Mouse (Mus musculus) midbrain, embryonic 16.5 days (tissue): ENCODE measurements around the gene Hnrnpul1. TPM values are rescaled to one million over a fixed set of nuclear protein-coding genes. Genes with fewer than 3 reads are reported as not detected.
A peak's percentile ranks its signal among the peaks of the same experiment; 100 is the strongest.
"Not testable (repeated sequence)": the region's sequence is repeated elsewhere in the genome, so short reads cannot be mapped to it uniquely, and the experiment has no call there.

Source experiments
- ATAC-seq: fragments of 200-750 bp; cut with Nextera tagmentation; 2 replicates; pipeline ENCODE4 v1.8.0; 2017; ENCODE audit warnings: moderate TSS enrichment
- H3K27ac ChIP-seq: fragments of 300-500 bp; sonication (generic); 2 replicates; pipeline ENCODE4 v1.5.1; 2014; ENCODE audit warnings: mild to moderate bottlenecking, low read length, mixed read lengths
- H3K27me3 ChIP-seq: fragments of 300-500 bp; sonication (generic); 2 replicates; pipeline ENCODE4 v1.6.1; 2014; ENCODE audit warnings: low read depth, low read length, mixed read lengths; ENCODE audit not compliant: control insufficient read depth, insufficient read depth
- H3K36me3 ChIP-seq: fragments of 300-500 bp; sonication (generic); 2 replicates; pipeline ENCODE4 v1.6.1; 2014; ENCODE audit warnings: mild to moderate bottlenecking, low read length, moderate library complexity, mixed read lengths; ENCODE audit not compliant: control insufficient read depth, insufficient read depth
- H3K4me1 ChIP-seq: fragments of 300-500 bp; sonication (generic); 2 replicates; pipeline ENCODE4 v1.6.1; 2014; ENCODE audit warnings: mild to moderate bottlenecking, low read length, mixed read lengths; ENCODE audit not compliant: control insufficient read depth, insufficient read depth
- H3K4me2 ChIP-seq: fragments of 300-500 bp; sonication (generic); 2 replicates; pipeline ENCODE4 v1.6.1; 2014; ENCODE audit warnings: mild to moderate bottlenecking, low read length, mixed read lengths
- H3K4me3 ChIP-seq: fragments of 300-500 bp; sonication (generic); 2 replicates; pipeline ENCODE4 v1.5.1; 2014; ENCODE audit warnings: low read depth, mild to moderate bottlenecking, low read length, moderate library complexity, mixed read lengths
- H3K9ac ChIP-seq: fragments of 300-500 bp; sonication (generic); 2 replicates; pipeline ENCODE4 v1.6.1; 2014; ENCODE audit warnings: low read depth, low read length, mixed read lengths
- H3K9me3 ChIP-seq: fragments of 300-500 bp; sonication (generic); replicated peaks from 2 replicates; pipeline ENCODE4 v1.6.1; 2014; ENCODE audit warnings: mild to moderate bottlenecking, low read length, mixed read lengths; ENCODE audit not compliant: control insufficient read depth, poor library complexity, severe bottlenecking
- WGBS: fragments of 180-500 bp; shearing (Covaris S2); extraction: QIAGEN DNeasy Blood & Tissue Kit; methylation state at CpG from one replicate; pipeline ENCODE4 v1.1.7; 2014; 5-methylcytosine and 5-hydroxymethylcytosine counted together
- polyA plus RNA-seq: library from polyadenylated mRNA; unstranded; fragments of >200 nt; fragmentation: Nextera tagmentation; extraction: Ambion mirVana; gene quantifications from 2 replicates; pipeline ENCODE4 v1.2.1, GENCODE M21; 2015

Hnrnpul1 gene
- polyA plus RNA-seq, 1 experiment from 2014 or later = 38.3 TPM

- Histone ChIP-seq H3K9me3 (no peaks in the 10 kb centered on the region), H3K4me1 (no peaks in the 10 kb centered on the region), H3K9ac (no peak overlapping the region), H3K4me2 (no peak overlapping the region), H3K27me3 (no peaks in the 10 kb centered on the region), H3K4me3 (no peak overlapping the region), H3K36me3 (peaks cover 63% of the 10 kb centered on the region), H3K27ac (no peak overlapping the region)
- no peak for ATAC-seq
- WGBS = 90% methylated on average over 8 of the region's 8 CpGs
Observed at GRCm38 (mm10) chr7:25731294-25732055, 23.1 kb downstream of the Hnrnpul1 start.

GRCm38 (mm10) chr7:25729862-25730261 lies 24.7 kb downstream of the Hnrnpul1 start:
- Histone ChIP-seq H3K36me3 (peaks cover 75% of the 10 kb centered on the region), H3K9ac (no peak overlapping the region), H3K4me2 (no peak overlapping the region), H3K9me3 (no peaks in the 10 kb centered on the region), H3K4me1 (no peaks in the 10 kb centered on the region), H3K27ac (no peak overlapping the region), H3K4me3 (no peak overlapping the region), H3K27me3 (no peaks in the 10 kb centered on the region)
- no peak for ATAC-seq
- WGBS = 90% methylated on average over 2 of the region's 2 CpGs

GRCm38 (mm10) chr7:25729396-25729795 lies 25.2 kb downstream of the Hnrnpul1 start:
- H3K4me1 ChIP-seq = no peaks in the 10 kb centered on the region
- no peak overlapping the region for H3K27ac ChIP-seq
- H3K4me3 ChIP-seq = no peak overlapping the region
- no peak overlapping the region for H3K9ac ChIP-seq
- peaks cover 76% of the 10 kb centered on the region for H3K36me3 ChIP-seq
- no peak overlapping the region for H3K4me2 ChIP-seq
- ATAC-seq = no peak
- 25% methylated on average over 1 of the region's 2 CpGs for WGBS
- no peaks in the 10 kb centered on the region for H3K27me3 ChIP-seq
- H3K9me3 ChIP-seq = no peaks in the 10 kb centered on the region

- Histone ChIP-seq H3K27me3 (no peaks in the 10 kb centered on the region), H3K4me3 (no peak overlapping the region), H3K4me1 (no peaks in the 10 kb centered on the region), H3K4me2 (no peak overlapping the region), H3K9ac (no peak overlapping the region), H3K27ac (no peak overlapping the region), H3K36me3 (peaks cover 76% of the 10 kb centered on the region), H3K9me3 (no peaks in the 10 kb centered on the region)
- no peak for ATAC-seq
- 98% methylated on average over 5 of the region's 5 CpGs for WGBS
Observed at GRCm38 (mm10) chr7:25727800-25728199, 26.8 kb downstream of the Hnrnpul1 start.

- no peak overlapping the region for H3K9ac ChIP-seq
- no peak for ATAC-seq
- H3K36me3 ChIP-seq = peaks cover 71% of the 10 kb centered on the region
- H3K27ac ChIP-seq = no peak overlapping the region
- no peaks in the 10 kb centered on the region for H3K4me1 ChIP-seq
- no peak overlapping the region for H3K4me2 ChIP-seq
- H3K4me3 ChIP-seq = no peak overlapping the region
- no peaks in the 10 kb centered on the region for H3K9me3 ChIP-seq
- H3K27me3 ChIP-seq = no peaks in the 10 kb centered on the region
- 83% methylated on average over 19 of the region's 19 CpGs for WGBS
Observed at GRCm38 (mm10) chr7:25725886-25726285, 28.7 kb downstream of the Hnrnpul1 start.

GRCm38 (mm10) chr7:25721776-25722175 lies 32.8 kb downstream of the Hnrnpul1 start:
- H3K9me3 ChIP-seq, H3K4me3 ChIP-seq, H3K27ac ChIP-seq, H3K9ac ChIP-seq, H3K4me2 ChIP-seq, H3K27me3 ChIP-seq, ATAC-seq: not testable (repeated sequence)
- Histone ChIP-seq H3K4me1 (peaks cover 16% of the 10 kb centered on the region), H3K36me3 (peaks cover 49% of the 10 kb centered on the region)

- WGBS = 99% methylated on average over 5 of the region's 5 CpGs
- Histone ChIP-seq H3K4me1 (peaks cover 16% of the 10 kb centered on the region), H3K36me3 (peaks cover 48% of the 10 kb centered on the region), H3K27me3 (no peaks in the 10 kb centered on the region), H3K4me3 (no peak overlapping the region), H3K9me3 (no peaks in the 10 kb centered on the region), H3K4me2 (no peak overlapping the region), H3K27ac (no peak overlapping the region), H3K9ac (no peak overlapping the region)
- ATAC-seq = no peak
Observed at GRCm38 (mm10) chr7:25720760-25721159, 33.8 kb downstream of the Hnrnpul1 start.

GRCm38 (mm10) chr7:25719761-25720610 lies 34.6 kb downstream of the Hnrnpul1 start:
- Histone ChIP-seq H3K4me3 (no peak overlapping the region), H3K36me3 (peaks cover 46% of the 10 kb centered on the region), H3K4me1 (peaks cover 16% of the 10 kb centered on the region), H3K4me2 (peak overlapping the region; percentile 70; the same call in 1 of the 2 replicates), H3K9ac (no peak overlapping the region), H3K9me3 (no peaks in the 10 kb centered on the region), H3K27me3 (no peaks in the 10 kb centered on the region), H3K27ac (no peak overlapping the region)
- ATAC-seq = peak; percentile 27; the same call in 1 of the 2 replicates
- WGBS = 64% methylated on average over 10 of the region's 10 CpGs
